Mouse (Mus musculus): ENCODE data around the gene Nus1.

DNA sequence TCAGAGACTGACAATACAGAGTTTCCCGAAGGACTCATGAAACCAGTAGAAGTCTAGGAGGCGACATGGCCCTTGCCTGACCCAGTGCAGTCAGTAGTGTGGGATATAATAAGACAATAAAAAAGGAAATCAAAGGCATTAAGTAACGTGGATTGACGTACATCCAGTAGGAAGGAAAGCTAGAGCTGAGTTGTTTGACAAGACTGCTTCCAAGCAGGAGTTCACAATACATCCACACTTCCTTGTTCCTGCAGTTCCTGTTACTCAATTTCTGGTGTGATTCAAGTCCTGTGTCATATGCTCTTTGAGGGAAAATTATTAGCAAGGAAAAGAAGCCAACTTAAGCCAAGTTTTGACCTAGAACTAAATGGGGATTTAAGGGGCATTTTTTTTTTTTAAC is 2.1 kb downstream of the Nus1 start:
- TF ChIP-seq POLR2A (IDR thresholded peaks at IDR 0.05; ENCODE audit: insufficient read length, low read depth), result no peak
- no peak for TF ChIP-seq E2F4 (IDR thresholded peaks at IDR 0.05; ENCODE audit: insufficient read depth)
- no peak for TF ChIP-seq POLR2AphosphoS2 (IDR thresholded peaks at IDR 0.05; ENCODE audit: insufficient read length, low read depth)
- TF ChIP-seq TCF12 (IDR thresholded peaks at IDR 0.05; ENCODE audit: insufficient read depth, poor library complexity, severe bottlenecking), result no peak
- no peak for TF ChIP-seq USF1 (IDR thresholded peaks at IDR 0.05; ENCODE audit: low read depth)
- TF ChIP-seq MYOG (IDR thresholded peaks at IDR 0.05; ENCODE audit: control insufficient read depth in 1 of 3, insufficient read depth in 1 of 3, insufficient read length in 2 of 3, low read depth in 2 of 3), result no peak
